Mouse (Mus musculus): ENCODE measurements at regions not wholly inside any gene's neighbourhood (a gene's known extent, or its start where the extent isn't known, plus 50 kb on each side); places are given as distances from the start of the nearest gene placed in this dataset.
"Not testable (repeated sequence)": the region's sequence is repeated elsewhere in the genome, so short reads cannot be mapped to it uniquely, and the experiment has no call there.

GRCm38 (mm10) chr14:17560001-17560400 lies 100.1 kb upstream of the Thrb start:
- CTCF ChIA-PET: not testable (repeated sequence)

- CTCF ChIA-PET: no interaction called here
Observed at GRCm38 (mm10) chr14:17567927-17568326, 92.1 kb upstream of the Thrb start.

DNA sequence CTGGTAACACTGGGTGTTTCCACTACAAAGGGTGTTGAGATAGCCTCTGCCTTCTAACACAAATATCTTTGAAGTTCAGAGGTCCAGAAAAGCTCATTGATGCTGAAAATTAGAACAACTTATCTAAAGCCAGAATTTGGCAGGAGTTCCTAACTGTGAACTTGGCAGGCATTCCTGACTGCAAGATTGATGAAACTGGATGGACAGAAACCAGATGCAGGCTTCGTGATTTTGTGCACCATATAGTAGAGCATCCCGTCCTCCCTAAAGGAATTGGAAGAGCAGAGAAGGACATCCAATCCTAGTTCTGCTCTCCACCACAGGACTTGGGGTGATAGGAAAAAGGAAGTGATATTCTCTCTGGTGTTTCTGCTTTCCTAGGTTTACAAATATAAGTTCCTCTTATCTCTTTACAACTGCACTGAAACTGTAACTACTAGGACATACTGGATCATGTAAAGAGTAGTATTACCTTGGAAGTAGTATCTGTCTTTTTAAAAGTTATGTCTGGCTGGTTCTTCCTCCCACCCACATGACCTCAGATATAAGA lies 90.9 kb upstream of the Thrb start:
- CTCF ChIA-PET: no interaction called here

DNA sequence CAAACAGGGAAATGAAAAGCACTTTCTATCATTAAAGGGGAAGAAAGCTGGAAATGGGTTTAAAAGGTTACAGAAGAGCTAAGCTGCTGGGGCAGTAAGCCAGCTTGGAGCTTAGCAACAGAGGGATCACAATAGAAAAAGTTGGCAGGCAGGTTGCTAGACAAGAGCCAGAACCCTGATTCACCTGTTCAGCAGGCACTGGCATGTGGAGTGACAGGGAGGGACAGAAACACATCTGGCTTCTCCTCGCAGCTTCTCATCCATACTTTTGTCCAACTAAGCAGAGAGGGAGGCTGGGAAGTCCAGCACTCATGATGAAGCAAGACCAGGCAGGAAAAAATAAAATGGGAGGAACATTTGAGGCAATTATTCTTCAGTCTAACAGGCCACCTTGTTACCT lies 81.3 kb upstream of the Thrb start:
- CTCF ChIA-PET: no interaction called here

- CTCF ChIA-PET: no interaction called here
Observed at GRCm38 (mm10) chr14:17589595-17589994, 70.5 kb upstream of the Thrb start.

GRCm38 (mm10) chr14:17599553-17599952 lies 60.5 kb upstream of the Thrb start:
- CTCF ChIA-PET: no interaction called here

GRCm38 (mm10) chr14:17602357-17602756 lies 57.7 kb upstream of the Thrb start:
- CTCF ChIA-PET: no interaction called here

GRCm38 (mm10) chr14:17606018-17606417 lies 54.0 kb upstream of the Thrb start:
- CTCF ChIA-PET: no interaction called here

- CTCF ChIA-PET: no interaction called here
Observed at GRCm38 (mm10) chr14:17607186-17607585, 52.9 kb upstream of the Thrb start.

Measured in spleen, embryonic (tissue).